Mouse (Mus musculus): ENCODE results near the gene Ammecr1. TPM values are rescaled to one million over a fixed set of nuclear protein-coding genes. Genes with fewer than 3 reads are reported as not detected.

Gene Ammecr1
- polyA plus RNA-seq, 1 experiment from 2014 or later = 7.1 TPM

- no peaks in the 10 kb centered on the region for H3K9me3 ChIP-seq (replicated peaks; ENCODE audit: low read length)
- 60% methylated on average over 2 of the region's 2 CpGs for WGBS
- H3K4me2 ChIP-seq (ENCODE audit: low read length) = no peak overlapping the region
- no peak for TF ChIP-seq CTCF (IDR thresholded peaks at IDR 0.05; ENCODE audit: low read depth)
- ATAC-seq (replicated peaks; ENCODE audit: low FRiP score, low read depth) (no peak), DNase-seq (ENCODE audit: low spot score) (no peak)
- no peak overlapping the region for H3K9ac ChIP-seq (ENCODE audit: low read depth, low read length)
- H3K4me1 ChIP-seq (replicated peaks; ENCODE audit: insufficient read depth, low read length) = no peaks in the 10 kb centered on the region
- no peaks in the 10 kb centered on the region for H3K36me3 ChIP-seq (ENCODE audit: insufficient read depth, low read length)
- H3K4me3 ChIP-seq (replicated peaks; ENCODE audit: low read depth, low read length) = no peak overlapping the region
- no peaks in the 10 kb centered on the region for H3K27me3 ChIP-seq (ENCODE audit: insufficient read depth, low read length)
- no peak overlapping the region for H3K27ac ChIP-seq
Observed at GRCm38 (mm10) chrX:142994514-142994913, 28.0 kb upstream of the Ammecr1 start.

DNA sequence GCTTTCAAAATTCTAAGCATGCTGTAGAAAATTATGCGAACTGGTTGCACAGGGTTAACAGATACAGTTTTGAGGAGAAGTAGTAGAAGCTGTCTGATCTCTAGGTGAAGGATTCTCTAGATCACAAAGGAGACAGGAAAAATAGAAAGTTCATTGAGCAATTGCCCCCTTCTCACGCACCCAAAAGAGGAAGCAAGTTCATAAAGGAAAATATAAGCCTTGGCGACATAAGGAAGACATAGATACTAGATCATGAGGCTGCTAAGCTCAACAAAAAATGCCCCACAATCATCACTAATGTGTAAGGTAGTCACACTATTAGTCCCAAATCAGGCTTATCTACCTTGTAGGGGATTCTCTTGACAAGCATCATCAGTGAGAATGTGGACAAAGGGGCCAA is 17.6 kb upstream of the Ammecr1 start:
- H3K4me3 ChIP-seq (replicated peaks; ENCODE audit: low read depth, low read length) = no peak overlapping the region
- H3K4me2 ChIP-seq (ENCODE audit: low read length) = no peak overlapping the region
- WGBS = 75% methylated on average over 3 of the region's 3 CpGs
- no peak overlapping the region for H3K9ac ChIP-seq (ENCODE audit: low read depth, low read length)
- H3K9me3 ChIP-seq (replicated peaks; ENCODE audit: low read length) = no peaks in the 10 kb centered on the region
- DNase-seq (ENCODE audit: low spot score) (no peak), ATAC-seq (replicated peaks; ENCODE audit: low FRiP score, low read depth) (no peak)
- no peak for TF ChIP-seq CTCF (IDR thresholded peaks at IDR 0.05; ENCODE audit: low read depth)
- H3K36me3 ChIP-seq (ENCODE audit: insufficient read depth, low read length) = no peaks in the 10 kb centered on the region
- no peaks in the 10 kb centered on the region for H3K27me3 ChIP-seq (ENCODE audit: insufficient read depth, low read length)
- no peak overlapping the region for H3K27ac ChIP-seq
- H3K4me1 ChIP-seq (replicated peaks; ENCODE audit: insufficient read depth, low read length) = no peaks in the 10 kb centered on the region

DNA sequence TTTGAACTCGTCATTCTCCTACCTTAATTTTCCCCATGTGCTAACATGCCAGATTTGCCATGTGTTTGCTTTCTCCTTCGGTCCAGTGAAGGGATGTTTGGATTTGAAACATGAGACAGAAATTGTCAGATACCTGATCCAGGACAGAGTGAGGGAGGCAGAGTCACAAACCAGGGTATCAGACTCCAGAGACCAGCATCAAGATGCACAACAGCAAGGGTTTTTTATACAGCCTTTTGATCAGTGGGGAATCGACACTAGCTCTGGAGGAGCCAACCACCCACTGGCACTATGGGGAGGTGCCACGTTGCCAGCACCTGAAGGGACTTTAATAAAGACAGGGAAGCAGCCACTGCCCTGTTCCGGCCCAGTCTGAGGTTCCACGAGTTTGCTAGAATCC is 17.1 kb upstream of the Ammecr1 start:
- Histone ChIP-seq H3K4me3 (replicated peaks; ENCODE audit: low read depth, low read length) (no peak overlapping the region), H3K4me1 (replicated peaks; ENCODE audit: insufficient read depth, low read length) (no peaks in the 10 kb centered on the region)
- TF ChIP-seq CTCF (IDR thresholded peaks at IDR 0.05; ENCODE audit: low read depth) = no peak

DNA sequence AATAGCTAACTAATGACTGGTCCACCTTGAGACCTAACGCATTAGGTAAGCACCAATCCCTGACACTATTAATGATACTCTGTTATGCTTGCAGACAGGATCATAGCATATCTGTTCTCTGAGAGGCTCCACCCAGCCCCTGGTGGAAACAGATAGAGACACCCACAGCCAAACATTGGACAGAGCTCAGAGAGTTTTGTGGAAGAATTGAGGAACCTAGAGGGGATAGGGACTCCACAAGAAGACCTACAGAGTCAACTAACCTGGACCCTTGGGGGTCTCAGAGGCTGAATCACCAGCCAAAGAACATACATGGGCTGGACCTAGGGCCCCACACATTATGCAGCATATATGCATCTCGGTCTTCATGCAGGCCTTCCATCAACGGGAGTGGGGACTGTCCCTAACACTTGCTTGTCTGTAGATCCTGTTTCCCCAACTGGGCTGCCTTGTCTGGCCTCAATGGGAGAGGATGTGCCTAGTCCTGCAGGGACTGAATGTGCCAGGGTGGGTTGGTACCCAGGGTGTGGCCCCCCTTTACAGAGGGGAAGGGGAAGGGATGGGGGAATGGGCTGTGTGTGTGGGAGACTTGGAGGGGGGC is 15.1 kb upstream of the Ammecr1 start:
- Histone ChIP-seq H3K9ac (ENCODE audit: low read depth, low read length) (no peak overlapping the region), H3K36me3 (ENCODE audit: insufficient read depth, low read length) (no peaks in the 10 kb centered on the region), H3K4me3 (replicated peaks; ENCODE audit: low read depth, low read length) (no peak overlapping the region), H3K4me1 (replicated peaks; ENCODE audit: insufficient read depth, low read length) (no peaks in the 10 kb centered on the region), H3K27me3 (ENCODE audit: insufficient read depth, low read length) (no peaks in the 10 kb centered on the region), H3K4me2 (ENCODE audit: low read length) (no peak overlapping the region), H3K27ac (no peak overlapping the region), H3K9me3 (replicated peaks; ENCODE audit: low read length) (no peaks in the 10 kb centered on the region)
- DNase-seq (ENCODE audit: low spot score) = no peak
- ATAC-seq (replicated peaks; ENCODE audit: low FRiP score, low read depth) = no peak
- 94% methylated on average over 3 of the region's 3 CpGs for WGBS
- TF ChIP-seq CTCF (IDR thresholded peaks at IDR 0.05; ENCODE audit: low read depth) = no peak

More for the DNA sequence above, 17.1 kb upstream of the Ammecr1 start:
- H3K27me3 ChIP-seq (ENCODE audit: insufficient read depth, low read length) = no peaks in the 10 kb centered on the region
- 48% methylated on average over 6 of the region's 6 CpGs for WGBS
- ATAC-seq (replicated peaks; ENCODE audit: low FRiP score, low read depth) = no peak
- no peak overlapping the region for H3K9ac ChIP-seq (ENCODE audit: low read depth, low read length)
- H3K27ac ChIP-seq = no peak overlapping the region
- H3K36me3 ChIP-seq (ENCODE audit: insufficient read depth, low read length) = no peaks in the 10 kb centered on the region
- no peak for DNase-seq (ENCODE audit: low spot score)
- no peak overlapping the region for H3K4me2 ChIP-seq (ENCODE audit: low read length)
- no peaks in the 10 kb centered on the region for H3K9me3 ChIP-seq (replicated peaks; ENCODE audit: low read length)

GRCm38 (mm10) chrX:142980855-142981529 is 14.5 kb upstream of the Ammecr1 start:
- TF ChIP-seq CTCF (IDR thresholded peaks at IDR 0.05; ENCODE audit: low read depth) = no peak
- no peaks in the 10 kb centered on the region for H3K9me3 ChIP-seq (replicated peaks; ENCODE audit: low read length)
- H3K4me2 ChIP-seq (ENCODE audit: low read length) = no peak overlapping the region
- H3K36me3 ChIP-seq (ENCODE audit: insufficient read depth, low read length) = no peaks in the 10 kb centered on the region
- DNase-seq (ENCODE audit: low spot score) (no peak), ATAC-seq (replicated peaks; ENCODE audit: low FRiP score, low read depth) (no peak)
- H3K4me3 ChIP-seq (replicated peaks; ENCODE audit: low read depth, low read length) = no peak overlapping the region
- 84% methylated on average over 2 of the region's 2 CpGs for WGBS
- H3K27me3 ChIP-seq (ENCODE audit: insufficient read depth, low read length) = no peaks in the 10 kb centered on the region
- H3K27ac ChIP-seq = no peak overlapping the region
- H3K4me1 ChIP-seq (replicated peaks; ENCODE audit: insufficient read depth, low read length) = no peaks in the 10 kb centered on the region
- no peak overlapping the region for H3K9ac ChIP-seq (ENCODE audit: low read depth, low read length)

GRCm38 (mm10) chrX:142979224-142979623 is 12.7 kb upstream of the Ammecr1 start:
- Histone ChIP-seq H3K4me2 (ENCODE audit: low read length) (no peak overlapping the region), H3K27me3 (ENCODE audit: insufficient read depth, low read length) (no peaks in the 10 kb centered on the region), H3K27ac (no peak overlapping the region), H3K9me3 (replicated peaks; ENCODE audit: low read length) (no peaks in the 10 kb centered on the region), H3K4me3 (replicated peaks; ENCODE audit: low read depth, low read length) (no peak overlapping the region), H3K4me1 (replicated peaks; ENCODE audit: insufficient read depth, low read length) (no peaks in the 10 kb centered on the region), H3K36me3 (ENCODE audit: insufficient read depth, low read length) (no peaks in the 10 kb centered on the region), H3K9ac (ENCODE audit: low read depth, low read length) (no peak overlapping the region)
- ATAC-seq (replicated peaks; ENCODE audit: low FRiP score, low read depth) (no peak), DNase-seq (ENCODE audit: low spot score) (no peak)
- WGBS = 56% methylated on average over 4 of the region's 4 CpGs
- TF ChIP-seq CTCF (IDR thresholded peaks at IDR 0.05; ENCODE audit: low read depth) = no peak

Data from kidney, postnatal 0 days (tissue).